Mouse (Mus musculus) spleen, postnatal 14 days (tissue): ENCODE results near the gene Rps6ka1.

Experiments used
- DNase-seq, 2 experiments: peaks; one replicate each; pipeline ENCODE4 v3.0.0; 2021 to 2022; ENCODE audit warnings: low spot score in 2 of 2

The Rps6ka1 gene

GRCm38 (mm10) chr4:133897431-133897891 is 9.9 kb upstream of the Rps6ka1 start:
- DNase-seq = no peak

DNA sequence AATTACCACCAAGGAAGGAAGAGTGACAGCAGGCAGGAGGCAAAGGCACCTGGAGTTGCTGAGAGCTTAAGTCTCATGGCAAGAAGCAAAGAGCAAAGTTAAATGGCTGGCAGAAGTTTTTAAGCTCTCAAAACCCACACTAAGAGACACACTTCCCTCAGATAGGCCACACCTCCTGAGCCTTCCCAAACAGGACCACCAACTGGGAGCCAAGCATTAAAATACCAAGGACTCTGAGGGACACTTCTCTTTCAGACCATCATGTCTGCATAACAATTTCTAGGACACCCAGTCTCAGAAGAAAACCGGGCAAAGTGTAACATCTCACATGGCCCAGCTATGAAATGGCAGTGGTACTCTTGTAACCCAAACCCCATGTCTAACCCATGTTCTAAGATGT is 9.4 kb upstream of the Rps6ka1 start:
- no peak for DNase-seq

DNA sequence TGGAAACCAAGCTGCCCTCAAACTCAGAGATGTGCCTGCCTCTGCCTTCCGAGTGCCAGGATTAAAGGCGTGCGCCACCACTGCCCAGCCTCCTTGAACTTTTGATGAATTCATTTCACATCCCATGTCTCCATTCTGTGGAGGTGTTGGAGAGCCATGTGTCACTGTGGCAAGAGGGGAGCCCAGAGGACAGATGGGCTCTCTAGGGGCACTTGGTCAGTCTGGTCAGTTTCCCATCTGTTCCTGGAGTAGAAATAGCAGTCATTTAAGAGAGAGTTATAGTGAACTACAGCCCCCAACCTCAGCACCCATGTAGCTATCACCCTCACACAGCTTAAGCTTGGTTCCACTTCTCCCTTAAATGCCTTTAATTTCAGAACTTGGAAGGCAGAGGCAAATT is 8.4 kb upstream of the Rps6ka1 start:
- DNase-seq = no peak

DNA sequence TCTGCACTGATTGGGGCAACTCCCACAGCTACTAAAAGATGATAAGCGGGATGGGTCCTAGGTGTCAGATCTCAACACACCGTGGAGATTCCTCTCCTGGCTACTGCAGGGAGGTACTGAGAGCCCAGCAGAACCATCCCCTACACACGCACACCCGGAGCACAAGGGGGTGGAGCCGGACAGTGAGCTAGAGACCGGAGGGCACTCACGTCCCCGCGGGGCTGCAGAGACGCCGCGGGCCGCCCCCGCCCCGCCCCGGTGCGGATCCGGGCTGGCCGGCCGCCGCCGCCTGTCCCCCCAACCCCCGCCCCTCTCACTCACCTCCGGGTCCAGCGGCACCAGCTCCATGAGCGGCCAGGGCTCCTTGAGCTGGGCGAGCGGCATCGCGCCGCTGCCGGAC is 348 bp downstream of the Rps6ka1 start:
- DNase-seq = no peak

GRCm38 (mm10) chr4:133885991-133886501 is 1.6 kb downstream of the Rps6ka1 start:
- DNase-seq = no peak

- no peak for DNase-seq
These were observed 2.3 kb downstream of the Rps6ka1 start for GRCm38 (mm10) chr4:133885331-133885730.

- no peak for DNase-seq
These were observed 2.7 kb downstream of the Rps6ka1 start for GRCm38 (mm10) chr4:133884888-133885287.

GRCm38 (mm10) chr4:133884127-133884753 is 3.4 kb downstream of the Rps6ka1 start:
- DNase-seq = no peak

- no peak for DNase-seq
These were observed 5.7 kb downstream of the Rps6ka1 start for GRCm38 (mm10) chr4:133881851-133882250.

- no peak for DNase-seq
These were observed 6.2 kb downstream of the Rps6ka1 start for GRCm38 (mm10) chr4:133881399-133881798.

- DNase-seq = peak in 1 of 2 experiments; percentile 28
These were observed 8.3 kb downstream of the Rps6ka1 start for GRCm38 (mm10) chr4:133879145-133879902.

GRCm38 (mm10) chr4:133877850-133878755 is 9.5 kb downstream of the Rps6ka1 start:
- peak in 1 of 2 experiments; percentile 38 for DNase-seq

- DNase-seq = no peak
These were observed 12.6 kb downstream of the Rps6ka1 start for GRCm38 (mm10) chr4:133874865-133875517.

DNA sequence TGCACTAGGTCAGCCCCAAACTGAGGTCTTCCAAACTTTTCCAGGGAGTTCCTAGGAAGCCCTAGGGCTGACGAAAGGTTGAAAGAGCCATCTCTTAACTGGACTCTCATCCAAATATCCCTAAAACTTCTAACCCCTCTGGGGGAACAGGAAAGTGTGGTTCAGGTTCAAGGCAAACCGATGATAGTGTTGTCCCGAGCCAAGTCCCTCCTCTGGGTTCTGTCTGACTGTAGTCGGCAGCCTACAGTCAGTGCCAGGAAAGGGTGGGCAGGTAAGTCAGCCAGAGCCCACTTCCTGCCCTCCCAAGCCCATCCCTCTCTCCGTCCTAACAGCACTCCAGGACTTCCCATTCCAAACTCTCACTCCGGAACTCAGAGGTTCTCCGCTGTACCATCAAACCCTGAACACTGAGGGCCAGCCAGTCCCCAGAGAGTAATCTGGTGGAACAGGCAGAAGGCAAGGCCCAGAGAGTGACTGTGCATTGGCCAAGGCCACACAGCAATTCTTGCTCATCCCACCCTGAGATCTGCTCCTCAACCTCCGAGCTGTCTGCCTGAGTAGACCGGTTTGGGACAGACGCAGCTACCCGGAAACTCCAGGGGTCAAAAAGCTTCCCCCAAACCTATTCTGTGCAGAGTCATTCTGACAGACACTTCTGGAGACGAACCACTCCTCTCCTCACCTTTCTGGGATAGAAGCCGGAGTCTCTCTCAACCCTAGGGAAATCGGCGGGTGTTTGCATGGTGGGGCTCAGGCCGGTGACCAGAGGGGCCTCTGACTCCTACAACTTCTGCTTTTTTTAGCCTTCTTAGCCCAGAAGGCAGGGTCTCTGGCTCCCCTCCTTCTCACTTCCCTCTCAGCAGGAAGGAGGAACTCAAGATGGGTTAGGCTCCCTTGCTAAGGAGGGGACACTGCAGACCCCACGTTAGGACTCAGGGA is 13.4 kb downstream of the Rps6ka1 start:
- peak in 1 of 2 experiments; percentile 35 for DNase-seq

DNA sequence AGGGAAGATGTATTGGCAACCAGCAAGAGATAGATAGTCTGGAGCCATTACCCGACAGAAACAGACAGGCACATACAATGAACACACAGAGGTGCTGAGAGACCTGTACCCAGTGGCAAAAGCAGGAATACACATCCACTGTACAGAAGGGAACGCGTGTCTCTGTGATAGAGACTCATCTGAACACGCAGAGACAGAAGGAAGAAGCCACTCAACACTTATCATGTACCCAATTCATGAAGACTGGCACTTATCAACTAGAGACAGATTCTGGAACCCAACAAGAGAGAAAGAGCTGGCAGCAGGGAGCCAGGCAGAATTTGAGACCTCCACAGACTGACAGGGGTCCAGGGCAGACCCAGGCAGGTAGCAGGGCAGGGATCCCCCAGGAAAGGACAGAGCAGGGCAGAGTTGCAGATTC is 14.2 kb downstream of the Rps6ka1 start:
- no peak for DNase-seq

DNA sequence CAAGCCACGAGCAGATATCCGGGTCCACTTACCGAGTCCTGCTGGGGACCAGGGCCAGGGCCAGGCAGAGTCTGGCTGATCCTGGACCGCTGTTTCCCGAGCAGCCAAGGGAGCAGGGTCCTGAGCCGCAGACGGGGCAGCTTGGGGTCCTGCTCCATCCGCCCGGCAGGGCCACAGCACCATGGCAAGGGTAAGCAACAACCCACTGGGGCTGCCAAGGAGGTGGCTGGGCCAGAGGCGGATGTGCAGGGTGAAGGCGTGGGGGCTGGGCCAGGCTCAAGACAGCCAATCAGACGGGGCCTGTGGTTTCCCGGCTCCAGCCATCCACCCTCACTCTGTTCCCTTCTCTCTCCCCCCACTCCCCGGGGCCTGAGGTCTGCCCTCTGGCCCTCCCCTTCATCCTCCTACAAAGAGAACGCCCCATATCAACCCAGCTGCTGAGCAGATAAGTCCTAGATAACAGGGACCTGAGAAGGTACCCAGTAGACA is 14.7 kb downstream of the Rps6ka1 start:
- peak; percentile 74 to 76 for DNase-seq

GRCm38 (mm10) chr4:133872222-133872811 is 15.3 kb downstream of the Rps6ka1 start:
- DNase-seq = no peak

GRCm38 (mm10) chr4:133865231-133865630 is 22.4 kb downstream of the Rps6ka1 start:
- DNase-seq = no peak

- no peak for DNase-seq
These were observed 23.1 kb downstream of the Rps6ka1 start for GRCm38 (mm10) chr4:133864380-133864981.
